Mouse (Mus musculus): ENCODE measurements around the gene Abcb1b.
A peak's percentile ranks its signal among the peaks of the same experiment; 100 is the strongest.
"Not testable (repeated sequence)": the region's sequence is repeated elsewhere in the genome, so short reads cannot be mapped to it uniquely, and the experiment has no call there.

Abcb1b gene

GRCm38 (mm10) chr5:8863580-8864337, 65.8 kb downstream of the Abcb1b start:
- no peak for DNase-seq (ENCODE audit: low spot score)

GRCm38 (mm10) chr5:8865630-8866029, 67.7 kb downstream of the Abcb1b start:
- not testable (repeated sequence) for DNase-seq (ENCODE audit: low spot score)

- no peak for DNase-seq (ENCODE audit: low spot score)
Observed at GRCm38 (mm10) chr5:8866366-8866765, 68.4 kb downstream of the Abcb1b start.

- peak; percentile 56 for DNase-seq (ENCODE audit: low spot score)
Observed at GRCm38 (mm10) chr5:8868019-8868418, 70.1 kb downstream of the Abcb1b start.

GRCm38 (mm10) chr5:8872979-8873915, 75.3 kb downstream of the Abcb1b start:
- peak; percentile 16 for DNase-seq (ENCODE audit: low spot score)

GRCm38 (mm10) chr5:8877086-8877485, 79.1 kb downstream of the Abcb1b start:
- DNase-seq (ENCODE audit: low spot score) = no peak

- no peak for DNase-seq (ENCODE audit: low spot score)
Observed at GRCm38 (mm10) chr5:8877800-8878199, 79.9 kb downstream of the Abcb1b start.

- DNase-seq (ENCODE audit: low spot score) = no peak
Observed at GRCm38 (mm10) chr5:8885837-8886236, 87.9 kb downstream of the Abcb1b start.

GRCm38 (mm10) chr5:8893300-8894103, 95.6 kb downstream of the Abcb1b start, which contains the start of gene Abcb4:
TSS of gene Abcb4 (plus strand) at chr5:8893717.
- DNase-seq (ENCODE audit: low spot score) = no peak

- DNase-seq (ENCODE audit: low spot score) = no peak
Observed at GRCm38 (mm10) chr5:8894104-8894425, 96.1 kb downstream of the Abcb1b start.

- DNase-seq (ENCODE audit: low spot score) = no peak
Observed at GRCm38 (mm10) chr5:8894641-8895490, 96.9 kb downstream of the Abcb1b start.

- peak; percentile 16 for DNase-seq (ENCODE audit: low spot score)
Observed at GRCm38 (mm10) chr5:8896198-8896597, 98.3 kb downstream of the Abcb1b start.

- DNase-seq (ENCODE audit: low spot score) = no peak
Observed at GRCm38 (mm10) chr5:8898246-8898645, 100.3 kb downstream of the Abcb1b start.

- DNase-seq (ENCODE audit: low spot score) = no peak
Observed at GRCm38 (mm10) chr5:8901001-8901400, 103.1 kb downstream of the Abcb1b start.

GRCm38 (mm10) chr5:8902141-8902817, 104.3 kb downstream of the Abcb1b start:
- peak; percentile 76 for DNase-seq (ENCODE audit: low spot score)

- DNase-seq (ENCODE audit: low spot score) = no peak
Observed at GRCm38 (mm10) chr5:8904539-8904938, 106.6 kb downstream of the Abcb1b start.

- DNase-seq (ENCODE audit: low spot score) = no peak
Observed at GRCm38 (mm10) chr5:8911567-8912198, 113.7 kb downstream of the Abcb1b start.
